Mouse (Mus musculus): ENCODE measurements around the gene Slc28a3. TPM values are rescaled to one million over a fixed set of nuclear protein-coding genes. Genes with fewer than 3 reads are reported as not detected.

The Slc28a3 gene
- total RNA-seq, 2 experiments from 2014 or later = 0.26 TPM; not detected in 1

DNA sequence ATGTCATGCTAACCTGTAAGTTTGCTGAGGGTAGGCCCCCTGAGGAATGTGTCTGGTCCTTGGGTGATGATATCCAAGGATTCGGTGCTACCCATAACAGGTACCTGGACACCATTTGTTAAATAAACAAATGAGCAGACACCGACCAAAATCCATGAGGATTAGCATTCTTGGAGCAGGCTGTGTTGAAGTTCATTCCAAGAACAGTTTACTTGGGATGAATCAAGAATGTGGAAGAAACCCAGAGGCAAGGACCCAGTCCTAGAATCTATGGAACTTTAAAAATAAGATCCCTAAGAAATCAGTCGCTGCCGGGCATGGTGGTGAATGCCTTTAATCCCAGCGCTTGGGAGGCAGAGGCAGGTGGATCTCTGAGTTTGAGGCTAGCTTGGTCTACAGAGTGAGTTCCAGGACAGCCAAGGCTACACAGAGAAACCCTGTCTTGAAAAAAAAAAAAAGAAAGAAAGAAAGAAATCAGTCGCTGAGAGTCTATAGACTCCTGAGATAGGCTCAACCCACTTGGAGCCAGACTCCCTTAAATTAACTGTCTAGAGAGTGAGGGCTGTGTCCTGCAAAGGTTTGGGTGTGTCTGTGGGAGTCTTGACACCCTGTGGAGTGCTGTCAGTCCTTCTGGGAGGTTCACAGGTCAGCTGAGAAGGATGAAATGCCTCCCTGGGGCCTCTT lies 73.3 kb downstream of the Slc28a3 start:
- Histone ChIP-seq H3K4me3 (no peak overlapping the region), H3K27ac (no peak overlapping the region)
- intact Hi-C loops (cut with DNase I) = no loop called here
- DNase-seq (ENCODE audit: extremely low spot score in 1 of 2, low spot score in 2 of 2) = no peak
- TF ChIP-seq CTCF (IDR thresholded peaks at IDR 0.05) = no peak

DNA sequence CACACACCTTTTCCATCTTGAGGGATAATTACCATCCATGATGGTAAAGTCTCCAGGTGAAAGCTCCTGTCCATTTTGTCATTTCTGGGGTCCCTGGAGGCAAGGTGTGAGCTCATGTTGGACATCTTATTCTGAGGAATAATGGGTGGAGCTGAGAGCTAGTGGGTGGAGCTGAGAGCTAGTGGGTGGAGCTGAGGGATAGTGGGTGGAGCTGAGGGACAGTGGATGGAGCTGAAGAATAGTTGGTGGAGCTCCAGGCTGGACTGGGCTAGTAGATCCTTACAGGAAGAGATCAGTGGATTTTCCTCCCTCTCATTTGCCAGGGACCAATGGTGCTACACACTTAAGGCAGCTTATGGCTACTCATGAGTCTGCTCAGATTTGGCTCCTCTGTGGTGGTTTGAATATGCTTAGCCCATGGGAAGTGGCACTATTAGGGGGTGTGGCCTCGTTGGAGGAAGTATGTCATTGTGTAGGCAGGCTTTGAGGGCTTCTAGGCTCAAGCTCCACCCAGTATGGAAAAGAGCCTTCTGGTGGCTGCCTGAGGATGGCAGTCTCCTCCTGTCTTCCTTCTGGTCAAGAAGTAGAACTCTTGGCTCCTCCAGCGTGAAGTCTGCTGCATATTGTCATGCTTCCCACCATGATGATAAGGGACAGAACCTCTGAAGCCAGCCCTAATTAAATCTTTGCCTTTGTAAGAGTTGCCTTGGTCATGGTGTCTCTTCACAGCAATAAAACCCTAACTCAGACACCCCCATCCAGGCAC lies 74.0 kb downstream of the Slc28a3 start:
- intact Hi-C loops (cut with DNase I) = no loop called here
- H3K4me3 ChIP-seq = no peak overlapping the region
- no peak for TF ChIP-seq CTCF (IDR thresholded peaks at IDR 0.05)
- H3K27ac ChIP-seq = no peak overlapping the region
- no peak for DNase-seq (ENCODE audit: extremely low spot score in 1 of 2, low spot score in 2 of 2)

DNA sequence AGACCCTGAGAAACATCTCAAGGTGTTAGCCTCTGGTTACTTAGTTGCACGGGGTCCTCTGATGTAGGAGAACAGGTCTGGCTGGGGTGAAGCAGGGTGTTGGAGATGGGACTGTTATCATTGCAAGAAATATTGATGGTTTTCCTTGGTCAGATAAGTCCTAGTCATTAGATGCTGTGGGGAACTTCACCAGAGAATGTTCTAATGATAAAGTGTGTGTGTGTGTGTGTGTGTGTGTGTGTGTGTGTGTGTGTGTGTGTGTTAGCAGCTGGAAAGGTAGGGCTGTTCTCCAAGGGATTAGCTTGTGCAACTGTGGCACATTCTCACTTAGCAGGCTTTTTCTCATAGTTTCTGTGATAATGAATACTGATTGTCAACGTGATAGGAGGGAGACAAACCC lies 75.4 kb downstream of the Slc28a3 start:
- H3K4me3 ChIP-seq = no peak overlapping the region
- TF ChIP-seq CTCF (IDR thresholded peaks at IDR 0.05) = no peak
- H3K27ac ChIP-seq = no peak overlapping the region
- no peak for DNase-seq (ENCODE audit: extremely low spot score in 1 of 2, low spot score in 2 of 2)
- intact Hi-C loops (cut with DNase I) = no loop called here

DNA sequence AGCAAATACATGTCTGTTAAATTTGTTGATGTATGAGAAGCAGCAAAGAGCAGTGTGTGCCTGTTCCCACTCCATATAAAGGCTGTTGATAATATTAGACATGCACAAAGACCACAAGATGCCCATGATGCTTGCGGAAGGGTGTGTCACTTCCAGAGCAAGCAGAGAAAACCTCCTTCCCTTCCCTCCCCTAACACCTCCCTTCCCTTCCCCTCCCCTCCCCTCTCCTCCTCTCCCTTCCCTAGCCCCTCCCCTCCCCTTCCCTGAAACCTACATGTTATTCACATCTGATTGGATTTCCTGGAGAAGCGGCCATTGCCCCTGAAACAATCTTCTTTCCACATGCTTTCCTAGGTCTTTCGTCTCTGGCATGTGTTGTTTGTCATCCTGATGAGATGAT lies 75.8 kb downstream of the Slc28a3 start:
- TF ChIP-seq CTCF (IDR thresholded peaks at IDR 0.05) = no peak
- no peak for DNase-seq (ENCODE audit: extremely low spot score in 1 of 2, low spot score in 2 of 2)
- intact Hi-C loops (cut with DNase I) = no loop called here
- H3K4me3 ChIP-seq = no peak overlapping the region
- H3K27ac ChIP-seq = no peak overlapping the region

DNA sequence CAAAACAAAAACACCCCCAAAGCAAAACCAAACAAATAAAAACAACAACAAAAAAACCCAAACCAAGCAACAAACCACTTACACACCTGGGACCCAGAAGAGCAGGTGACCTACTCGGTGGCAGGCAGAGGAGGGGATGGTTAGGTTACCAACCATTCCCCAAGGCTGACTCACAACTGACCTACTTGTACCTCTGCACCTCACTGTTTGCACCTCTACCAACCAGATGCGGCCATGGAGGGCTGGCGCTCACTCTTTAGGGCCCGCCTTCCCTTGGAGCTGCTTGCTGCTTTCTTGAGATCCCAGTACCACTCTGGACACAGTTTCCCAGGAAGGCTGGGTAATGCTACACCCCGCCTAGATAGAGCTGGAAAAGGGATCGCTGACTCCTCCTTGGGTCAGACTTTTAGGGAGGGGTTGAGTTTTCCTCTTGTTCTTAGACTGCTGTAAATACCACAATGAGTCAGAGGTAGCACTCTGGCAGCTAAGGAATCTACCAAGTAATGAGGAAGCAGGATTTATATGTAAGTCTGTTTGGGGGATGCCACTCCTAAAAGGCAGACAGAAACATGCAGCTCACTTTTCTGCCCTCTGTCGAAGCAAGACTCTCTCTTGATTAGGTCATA lies 76.3 kb downstream of the Slc28a3 start:
- TF ChIP-seq CTCF (IDR thresholded peaks at IDR 0.05) = no peak
- intact Hi-C loops (cut with DNase I) = no loop called here

DNA sequence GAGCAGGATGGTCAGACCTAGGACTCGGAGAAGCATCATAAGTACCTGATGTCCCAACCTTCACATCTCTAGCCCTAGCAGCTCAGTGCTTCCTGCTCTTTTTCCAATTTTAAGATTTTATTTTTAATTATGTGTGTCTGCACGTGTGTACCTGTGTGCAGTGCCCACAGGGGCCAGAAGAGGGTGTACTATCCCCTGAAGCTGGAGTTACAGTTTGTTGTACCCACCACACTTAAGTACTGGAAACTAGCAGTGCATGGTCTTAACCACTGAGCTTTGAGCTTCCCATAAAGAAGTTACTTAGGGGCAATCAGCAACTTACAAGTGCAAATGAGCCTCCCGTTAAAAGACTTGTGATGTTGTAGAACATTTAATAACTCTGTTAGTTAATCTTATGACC lies 86.1 kb downstream of the Slc28a3 start:
- TF ChIP-seq CTCF (IDR thresholded peaks at IDR 0.05) = no peak
- Histone ChIP-seq H3K4me3 (no peak overlapping the region), H3K27ac (no peak overlapping the region)
- intact Hi-C loops (cut with DNase I) = loop anchor here (5.0 kb wide), 1 partner anchor 112 kb away; no protein-coding TSS in a partner anchor
- DNase-seq (ENCODE audit: extremely low spot score in 1 of 2, low spot score in 2 of 2) = no peak

More for the DNA sequence above, 76.3 kb downstream of the Slc28a3 start:
- Histone ChIP-seq H3K27ac (no peak overlapping the region), H3K4me3 (no peak overlapping the region)
- DNase-seq (ENCODE audit: extremely low spot score in 1 of 2, low spot score in 2 of 2) = no peak

DNA sequence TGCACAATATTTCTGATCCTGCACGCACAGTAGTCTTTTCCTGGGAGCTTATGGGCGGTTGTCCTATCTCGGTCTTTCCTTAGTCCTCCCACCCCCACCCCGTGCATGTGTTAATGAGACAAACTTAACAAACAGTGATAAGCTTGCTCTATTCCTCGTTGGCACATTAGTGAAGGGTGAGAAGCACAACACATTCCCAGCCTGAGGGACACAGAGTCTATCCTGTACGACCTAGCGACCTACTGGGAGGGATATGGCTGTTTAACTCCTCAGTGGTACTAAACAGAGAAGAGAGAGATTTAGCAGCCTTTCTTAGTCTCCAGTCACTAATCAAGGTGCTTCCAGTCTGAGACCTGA lies 86.9 kb downstream of the Slc28a3 start:
- no peak for DNase-seq (ENCODE audit: extremely low spot score in 1 of 2, low spot score in 2 of 2)
- no peak for TF ChIP-seq CTCF (IDR thresholded peaks at IDR 0.05)
- H3K4me3 ChIP-seq = no peak overlapping the region
- no peak overlapping the region for H3K27ac ChIP-seq
- intact Hi-C loops (cut with DNase I) = loop anchor here (5.0 kb wide), 1 partner anchor 111 kb away; no protein-coding TSS in a partner anchor

DNA sequence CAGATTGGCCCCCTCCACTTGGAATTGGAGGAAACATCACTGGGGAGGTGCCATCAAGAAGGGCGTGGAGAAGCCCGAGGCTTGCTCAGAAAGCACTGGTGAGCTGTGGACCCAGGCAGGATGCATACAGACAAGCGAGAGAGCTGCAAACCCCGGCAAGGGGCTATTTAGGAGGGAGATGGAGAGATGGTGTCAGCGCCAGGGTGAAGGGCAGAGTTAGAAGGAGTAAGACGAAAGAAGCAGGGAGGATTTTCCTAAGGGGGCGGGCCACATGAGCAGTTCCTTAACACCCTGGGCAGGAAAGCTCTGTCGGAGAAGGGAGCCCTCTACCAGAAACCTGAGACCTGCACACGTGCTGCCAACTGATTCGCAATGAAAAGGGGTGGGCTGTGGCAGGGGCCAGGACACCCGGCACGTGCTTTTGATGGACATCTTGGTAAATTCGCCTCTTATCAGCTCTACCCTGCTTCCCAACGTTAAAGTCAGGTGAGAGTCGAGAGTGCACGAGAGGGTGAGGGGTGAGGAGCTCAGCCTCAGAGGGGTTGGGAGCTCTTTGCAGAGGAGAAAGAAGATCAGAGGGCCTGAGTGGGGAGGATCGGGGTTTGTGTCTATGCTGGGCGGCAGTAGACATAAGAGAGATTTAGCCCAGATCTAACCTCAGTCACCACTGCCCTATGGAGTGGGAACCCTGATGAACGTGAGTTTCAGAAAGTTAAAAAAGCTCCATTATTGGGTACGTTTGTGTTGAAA lies 87.5 kb downstream of the Slc28a3 start:
- H3K4me3 ChIP-seq = no peak overlapping the region
- no peak overlapping the region for H3K27ac ChIP-seq
- intact Hi-C loops (cut with DNase I) = loop anchor here (5.0 kb wide), 1 partner anchor 111 kb away; no protein-coding TSS in a partner anchor
- TF ChIP-seq CTCF (IDR thresholded peaks at IDR 0.05) = no peak
- DNase-seq (ENCODE audit: extremely low spot score in 1 of 2, low spot score in 2 of 2) = no peak

DNA sequence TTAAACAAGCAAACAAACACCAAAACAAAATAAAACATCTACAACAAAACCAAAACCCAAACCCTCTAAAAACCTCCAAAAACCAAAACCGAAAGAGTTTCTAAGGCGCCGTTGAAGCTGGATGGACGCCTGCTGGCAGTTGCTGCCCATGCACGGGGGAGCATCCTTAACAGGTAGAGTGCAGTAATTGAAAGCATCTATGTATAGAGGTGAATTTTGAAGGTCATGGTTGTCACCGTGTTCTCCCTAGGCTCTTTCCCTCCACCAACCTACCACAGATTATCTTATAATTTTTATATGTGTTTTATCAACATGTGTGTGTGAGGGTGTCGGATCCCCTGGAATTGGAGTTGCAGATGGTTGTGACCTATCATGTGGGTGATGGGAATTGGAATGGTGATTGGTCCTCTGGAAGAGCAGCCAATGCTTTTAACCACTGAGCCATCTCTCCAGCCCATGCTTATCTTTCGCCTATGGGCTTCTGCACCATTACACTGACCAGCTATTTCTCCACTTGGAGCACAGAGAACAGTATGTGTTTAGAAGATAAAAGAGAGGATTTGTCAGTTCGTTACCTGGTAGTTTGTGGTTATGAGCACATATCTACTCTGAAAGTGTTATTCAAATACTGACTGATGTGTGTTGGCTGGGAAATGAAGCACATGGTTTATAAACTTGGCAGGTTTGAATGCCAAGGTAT lies 89.2 kb downstream of the Slc28a3 start:
- no peak for TF ChIP-seq CTCF (IDR thresholded peaks at IDR 0.05)
- intact Hi-C loops (cut with DNase I) = loop anchor here (5.0 kb wide), 1 partner anchor 109 kb away; no protein-coding TSS in a partner anchor

DNA sequence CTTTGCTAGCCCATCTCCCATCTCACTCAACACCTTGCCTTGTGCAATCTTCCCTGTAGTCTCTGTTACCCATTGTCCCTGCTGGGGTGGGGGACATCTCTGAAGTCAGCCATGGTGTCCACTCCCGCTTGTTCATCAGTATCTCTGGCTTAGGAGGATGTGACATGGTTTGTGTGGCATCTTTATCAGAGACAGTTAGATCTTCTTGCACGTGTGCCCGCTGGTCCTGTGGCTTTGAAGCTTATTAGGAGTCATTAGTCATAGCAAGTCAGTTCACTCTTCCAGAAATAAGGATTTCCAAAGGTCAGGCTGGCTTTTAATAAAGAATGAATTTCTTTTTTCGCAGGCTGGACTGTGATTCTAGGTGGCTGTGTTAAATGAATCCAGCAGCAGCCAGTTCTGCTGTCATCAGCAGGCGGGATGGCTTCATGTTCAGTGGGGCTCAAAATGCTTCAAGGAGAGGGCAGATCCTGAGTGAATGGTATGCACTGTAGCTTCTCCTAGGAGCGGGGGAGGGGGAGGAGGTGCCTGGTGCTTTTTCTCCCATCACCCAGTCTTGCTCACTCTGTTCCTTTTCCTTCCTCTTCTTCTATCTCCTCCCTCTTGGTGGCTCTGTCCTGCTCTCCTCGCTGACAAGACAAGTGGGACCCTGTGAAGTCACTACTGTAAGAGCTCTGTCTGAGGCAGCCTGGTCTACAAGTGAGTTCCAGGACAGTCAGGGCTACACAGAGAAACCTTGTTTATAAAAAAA lies 89.9 kb downstream of the Slc28a3 start:
- intact Hi-C loops (cut with DNase I) = loop anchor here (5.0 kb wide), 1 partner anchor 108 kb away; no protein-coding TSS in a partner anchor

More for the DNA sequence above, 89.2 kb downstream of the Slc28a3 start:
- no peak overlapping the region for H3K4me3 ChIP-seq
- no peak overlapping the region for H3K27ac ChIP-seq
- DNase-seq (ENCODE audit: extremely low spot score in 1 of 2, low spot score in 2 of 2) = no peak

More for the DNA sequence above, 89.9 kb downstream of the Slc28a3 start:
- Histone ChIP-seq H3K4me3 (no peak overlapping the region), H3K27ac (no peak overlapping the region)
- no peak for TF ChIP-seq CTCF (IDR thresholded peaks at IDR 0.05)
- DNase-seq (ENCODE audit: extremely low spot score in 1 of 2, low spot score in 2 of 2) = no peak
